Mouse (Mus musculus) liver, adult 2 months (tissue): ENCODE data around the gene Bfar. TPM values are rescaled to one million over a fixed set of nuclear protein-coding genes. Genes with fewer than 3 reads are reported as not detected.

Experiments used
- DNase-seq: peaks from one replicate; pipeline ENCODE4 v3.0.0-alpha.2; 2011; ENCODE audit warnings: low read depth, low spot score; ENCODE audit errors: extremely low read depth
- H3K27ac ChIP-seq: fragments of 200-500 bp; replicated peaks from 2 replicates; pipeline ENCODE4 v1.5.1; 2012; ENCODE audit warnings: low read depth, mild to moderate bottlenecking, control low read depth, inconsistent platforms, low read length; ENCODE audit not compliant: insufficient read depth
- H3K27me3 ChIP-seq: fragments of 200-500 bp; 2 replicates; pipeline ENCODE4 v1.6.1; 2012; ENCODE audit warnings: mild to moderate bottlenecking, moderate library complexity, low read length, inconsistent platforms; ENCODE audit not compliant: control insufficient read depth, insufficient read depth
- H3K36me3 ChIP-seq: fragments of 200-500 bp; 2 replicates; pipeline ENCODE4 v1.6.1; 2012; ENCODE audit warnings: low read length, inconsistent platforms; ENCODE audit not compliant: control insufficient read depth, insufficient read depth
- H3K4me1 ChIP-seq: fragments of 200-500 bp; 2 replicates; pipeline ENCODE4 v1.6.1; 2011; ENCODE audit warnings: low read length; ENCODE audit not compliant: control insufficient read depth, insufficient read depth
- H3K4me3 ChIP-seq: fragments of 200-500 bp; 2 replicates; pipeline ENCODE4 v1.5.1; 2011; ENCODE audit warnings: low read depth, mild to moderate bottlenecking, control low read depth, low read length, moderate library complexity; ENCODE audit not compliant: insufficient read depth
- H3K79me2 ChIP-seq: fragments of 200-500 bp; 2 replicates; pipeline ENCODE4 v1.6.1; 2012; ENCODE audit warnings: inconsistent platforms, mild to moderate bottlenecking, low read length, moderate library complexity; ENCODE audit not compliant: control insufficient read depth, insufficient read depth
- H3K9ac ChIP-seq: fragments of 200-500 bp; 2 replicates; pipeline ENCODE4 v1.6.1; 2012; ENCODE audit warnings: low read depth, mild to moderate bottlenecking, control low read depth, inconsistent platforms, low read length
- CTCF ChIP-seq: fragments of 200-500 bp; IDR thresholded peaks from 2 replicates; pipeline ENCODE4 v1.5.1; 2011; ENCODE audit warnings: low read depth, low read length, control low read depth
- POLR2A ChIP-seq: fragments of 200-500 bp; IDR thresholded peaks from 2 replicates; pipeline ENCODE4 v1.6.1; 2011; ENCODE audit warnings: low read length, control low read depth; ENCODE audit not compliant: insufficient read depth; ENCODE audit errors: extremely low read depth
- WGBS: fragments of 180-500 bp; shearing (Covaris S2); methylation state at CpG from one replicate; pipeline ENCODE4 v1.1.7; 2018; 5-methylcytosine and 5-hydroxymethylcytosine counted together
- polyA plus RNA-seq: library from polyadenylated mRNA; depleted of rRNA; stranded (reverse); fragments of >200 nt; gene quantifications from 2 replicates; pipeline ENCODE4 v1.2.3, GENCODE M21; 2012
- total RNA-seq: library from RNA; depleted of rRNA; stranded (reverse); fragments of >200 nt; gene quantifications from 2 replicates; pipeline ENCODE4 v1.2.3, GENCODE M21; 2014

The Bfar gene
- total and polyA plus RNA-seq, 2 experiments = 23.4 to 44.9 TPM

- DNase-seq = peak; percentile 93
- no peak for TF ChIP-seq POLR2A
- peak overlapping the region; percentile 99 for H3K9ac ChIP-seq
- peak overlapping the region; percentile 94 for H3K27ac ChIP-seq
- H3K36me3 ChIP-seq = peaks cover 11% of the 10 kb centered on the region
- H3K4me3 ChIP-seq = peak overlapping the region; percentile 83
- under 1% methylated on average over 20 of the region's 20 CpGs for WGBS
- H3K4me1 ChIP-seq = peaks cover 6% of the 10 kb centered on the region
- no peaks in the 10 kb centered on the region for H3K27me3 ChIP-seq
- peaks cover 13% of the 10 kb centered on the region; the same call in 1 of the 2 replicates for H3K79me2 ChIP-seq
Observed at GRCm38 (mm10) chr16:13672386-13672898, 784 bp downstream of the Bfar start.

- Histone ChIP-seq H3K27ac (peak overlapping the region; percentile 45), H3K9ac (no peak overlapping the region), H3K27me3 (no peaks in the 10 kb centered on the region), H3K36me3 (peaks cover 17% of the 10 kb centered on the region), H3K4me1 (peaks cover 10% of the 10 kb centered on the region), H3K4me3 (0 out of 2 replicates have a peak overlapping the region, but pooled peaks have one; percentile 83), H3K79me2 (peaks cover 13% of the 10 kb centered on the region; the same call in 1 of the 2 replicates)
- DNase-seq = no peak
- TF ChIP-seq POLR2A = no peak
- no peak for TF ChIP-seq CTCF
- 35% methylated on average over 5 of the region's 5 CpGs for WGBS
Observed at GRCm38 (mm10) chr16:13673114-13673513, 1.5 kb downstream of the Bfar start.

GRCm38 (mm10) chr16:13674511-13674910 is 2.9 kb downstream of the Bfar start:
- DNase-seq = peak; percentile 40
- no peak overlapping the region for H3K9ac ChIP-seq
- H3K79me2 ChIP-seq = peaks cover 13% of the 10 kb centered on the region; the same call in 1 of the 2 replicates
- H3K4me3 ChIP-seq = no peak overlapping the region
- TF ChIP-seq POLR2A = no peak
- no peak for TF ChIP-seq CTCF
- no peak overlapping the region for H3K27ac ChIP-seq
- peaks cover 19% of the 10 kb centered on the region for H3K36me3 ChIP-seq
- H3K4me1 ChIP-seq = peaks cover 7% of the 10 kb centered on the region
- no peaks in the 10 kb centered on the region for H3K27me3 ChIP-seq
- WGBS = 15% methylated on average over 3 of the region's 3 CpGs

GRCm38 (mm10) chr16:13678601-13679319 is 7.1 kb downstream of the Bfar start:
- peak overlapping the region; percentile 42; the same call in 1 of the 2 replicates for H3K27ac ChIP-seq
- H3K4me3 ChIP-seq = no peak overlapping the region
- WGBS = 47% methylated on average over 3 of the region's 3 CpGs
- H3K4me1 ChIP-seq = peaks cover 3% of the 10 kb centered on the region; the same call in 1 of the 2 replicates
- H3K9ac ChIP-seq = no peak overlapping the region
- peaks cover 25% of the 10 kb centered on the region for H3K36me3 ChIP-seq
- DNase-seq = peak; percentile 73
- H3K79me2 ChIP-seq = peaks cover 18% of the 10 kb centered on the region; the same call in 1 of the 2 replicates
- TF ChIP-seq POLR2A = no peak
- no peak for TF ChIP-seq CTCF
- H3K27me3 ChIP-seq = no peaks in the 10 kb centered on the region

GRCm38 (mm10) chr16:13698998-13699397 is 27.3 kb downstream of the Bfar start:
- TF ChIP-seq POLR2A (no peak), CTCF (peak; percentile 63)
- Histone ChIP-seq H3K79me2 (no peaks in the 10 kb centered on the region), H3K4me1 (no peaks in the 10 kb centered on the region), H3K36me3 (peaks cover 67% of the 10 kb centered on the region), H3K9ac (no peak overlapping the region), H3K27ac (no peak overlapping the region), H3K27me3 (no peaks in the 10 kb centered on the region), H3K4me3 (no peak overlapping the region)
- DNase-seq = no peak
- 91% methylated on average over 7 of the region's 7 CpGs for WGBS

GRCm38 (mm10) chr16:13702184-13702583 is 30.5 kb downstream of the Bfar start:
- H3K4me3 ChIP-seq = no peak overlapping the region
- H3K27ac ChIP-seq = no peak overlapping the region
- no peaks in the 10 kb centered on the region for H3K4me1 ChIP-seq
- 89% methylated on average over 7 of the region's 7 CpGs for WGBS
- no peak overlapping the region for H3K9ac ChIP-seq
- TF ChIP-seq CTCF (no peak), POLR2A (no peak)
- DNase-seq = no peak
- no peaks in the 10 kb centered on the region for H3K27me3 ChIP-seq
- H3K36me3 ChIP-seq = peaks cover 54% of the 10 kb centered on the region
- H3K79me2 ChIP-seq = no peaks in the 10 kb centered on the region
